Mouse (Mus musculus): ENCODE results near the gene Fbxw21.

DNA sequence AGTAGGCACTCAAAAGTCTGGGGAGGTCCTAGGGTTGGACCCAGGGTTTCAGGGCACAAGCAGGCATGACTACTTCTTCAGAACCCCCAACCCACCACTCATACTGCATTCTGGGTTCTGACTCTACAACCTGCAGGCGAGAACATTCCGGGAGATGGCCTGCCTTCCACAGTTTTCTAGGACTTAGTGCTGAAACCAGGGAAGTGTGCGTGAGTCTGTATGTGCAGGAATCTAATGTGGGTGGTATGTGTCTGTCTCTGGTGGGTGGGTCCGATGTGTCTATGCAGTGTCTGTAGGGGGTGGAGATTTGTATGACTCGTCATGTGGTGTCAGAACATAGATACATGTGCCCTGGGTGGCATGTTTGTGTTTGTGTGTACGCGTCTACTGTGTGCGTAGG lies 63.5 kb downstream of the Fbxw21 start:
- TF ChIP-seq CTCF (IDR thresholded peaks at IDR 0.05) (no peak), EP300 (IDR thresholded peaks at IDR 0.05) (no peak)

Measured in lung, postnatal 0 days (tissue).